Mouse (Mus musculus): ENCODE measurements around the gene Slco3a1. TPM values are rescaled to one million over a fixed set of nuclear protein-coding genes. Genes with fewer than 3 reads are reported as not detected.

Slco3a1 gene
- polyA plus RNA-seq, 1 experiment from 2014 or later, result 22.6 TPM

DNA sequence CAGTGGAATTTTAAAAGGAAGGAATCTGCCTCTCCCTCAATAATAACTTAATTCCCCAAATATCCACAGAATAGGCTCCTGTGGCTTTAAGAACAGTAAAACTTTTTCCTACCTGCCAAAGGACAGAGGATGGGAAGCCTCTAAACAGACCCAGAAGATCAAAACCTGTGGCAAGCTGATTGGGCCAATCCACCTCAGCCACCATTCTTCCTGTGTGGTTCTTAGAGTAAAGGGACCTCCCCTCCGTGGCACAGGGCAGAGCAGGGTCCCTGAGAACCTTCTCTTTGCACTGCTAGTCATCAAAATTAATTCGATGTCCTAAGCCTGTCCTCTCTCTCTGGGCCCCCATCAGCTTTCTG is 2.6 kb downstream of the Slco3a1 start:
- H3K4me2 ChIP-seq, result peak overlapping the region; percentile 85
- H3K4me1 ChIP-seq (ENCODE audit: control insufficient read depth, insufficient read depth, low read length), result peaks cover 30% of the 10 kb centered on the region
- no peaks in the 10 kb centered on the region for H3K36me3 ChIP-seq (ENCODE audit: control insufficient read depth, insufficient read depth, low read length)
- ATAC-seq (replicated peaks; ENCODE audit: insufficient number of reproducible peaks, low FRiP score, low TSS enrichment), result no peak
- H3K27ac ChIP-seq (ENCODE audit: low read depth, low read length), result no peak overlapping the region
- H3K4me3 ChIP-seq (ENCODE audit: low read depth, low read length), result peak overlapping the region; percentile 77
- H3K9me3 ChIP-seq (replicated peaks; ENCODE audit: control insufficient read depth, low read length), result no peaks in the 10 kb centered on the region
- no peaks in the 10 kb centered on the region for H3K27me3 ChIP-seq (ENCODE audit: control insufficient read depth, insufficient read depth, low read length)
- WGBS (ENCODE audit: insufficient replicate concordance), result 46% methylated on average over 2 of the region's 2 CpGs
- no peak overlapping the region for H3K9ac ChIP-seq (ENCODE audit: low read depth, low read length)

DNA sequence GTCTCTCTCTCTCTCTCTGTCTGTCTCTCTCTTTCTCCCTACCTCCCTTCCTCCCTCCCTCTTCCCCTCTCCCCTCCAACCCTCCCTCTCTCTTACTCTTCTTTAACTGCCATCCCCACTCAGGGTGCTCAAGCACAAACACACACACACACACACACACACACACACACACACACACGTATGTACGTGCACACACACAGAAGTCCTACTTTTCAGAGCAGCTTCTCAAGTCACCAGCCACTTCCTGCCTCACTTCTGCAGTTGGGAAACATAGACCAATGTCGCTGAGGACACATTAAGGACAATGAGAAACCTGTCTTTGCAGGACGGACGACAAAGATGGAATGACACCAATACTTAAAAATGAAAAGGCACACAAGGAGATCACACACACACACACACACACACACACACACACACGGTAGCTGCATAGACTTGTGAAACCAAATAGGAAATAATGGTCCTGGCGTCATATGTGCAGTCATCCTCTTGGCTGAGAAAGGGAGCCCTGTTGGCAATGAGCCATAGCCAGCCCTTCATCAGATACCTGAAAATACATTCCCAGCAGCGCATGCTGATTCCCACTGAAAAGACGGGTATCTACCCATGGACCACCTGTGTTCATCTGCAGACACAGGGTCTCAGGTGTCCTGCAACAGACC is 3.1 kb downstream of the Slco3a1 start:
- Histone ChIP-seq H3K4me1 (ENCODE audit: control insufficient read depth, insufficient read depth, low read length) (peaks cover 30% of the 10 kb centered on the region), H3K27ac (ENCODE audit: low read depth, low read length) (no peak overlapping the region), H3K9ac (ENCODE audit: low read depth, low read length) (no peak overlapping the region), H3K4me2 (peak overlapping the region; percentile 85), H3K4me3 (ENCODE audit: low read depth, low read length) (no peak overlapping the region), H3K27me3 (ENCODE audit: control insufficient read depth, insufficient read depth, low read length) (no peaks in the 10 kb centered on the region), H3K9me3 (replicated peaks; ENCODE audit: control insufficient read depth, low read length) (no peaks in the 10 kb centered on the region), H3K36me3 (ENCODE audit: control insufficient read depth, insufficient read depth, low read length) (no peaks in the 10 kb centered on the region)
- no peak for ATAC-seq (replicated peaks; ENCODE audit: insufficient number of reproducible peaks, low FRiP score, low TSS enrichment)
- WGBS (ENCODE audit: insufficient replicate concordance), result 72% methylated on average over 9 of the region's 9 CpGs

DNA sequence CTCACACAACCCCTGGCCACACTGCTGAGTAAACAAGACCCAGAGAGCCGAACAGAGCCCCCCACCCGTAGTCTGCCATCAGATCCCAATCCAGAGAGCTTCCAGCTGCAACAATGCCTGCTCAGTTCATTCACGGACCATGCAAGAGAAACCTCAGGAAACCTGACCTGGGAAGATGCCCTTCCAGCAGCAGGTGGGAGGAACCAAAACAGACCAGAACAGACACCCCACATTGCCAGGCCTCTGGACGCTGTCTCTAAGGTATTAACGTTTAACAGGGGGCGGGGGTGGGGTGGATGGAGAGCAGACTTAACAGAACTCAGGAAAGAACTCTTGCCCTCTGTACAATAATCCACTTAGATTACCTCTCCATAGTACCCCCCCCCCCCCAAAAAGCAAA is 4.9 kb downstream of the Slco3a1 start:
- 25% methylated on average over 6 of the region's 6 CpGs for WGBS (ENCODE audit: insufficient replicate concordance)
- H3K27me3 ChIP-seq (ENCODE audit: control insufficient read depth, insufficient read depth, low read length), result no peaks in the 10 kb centered on the region

DNA sequence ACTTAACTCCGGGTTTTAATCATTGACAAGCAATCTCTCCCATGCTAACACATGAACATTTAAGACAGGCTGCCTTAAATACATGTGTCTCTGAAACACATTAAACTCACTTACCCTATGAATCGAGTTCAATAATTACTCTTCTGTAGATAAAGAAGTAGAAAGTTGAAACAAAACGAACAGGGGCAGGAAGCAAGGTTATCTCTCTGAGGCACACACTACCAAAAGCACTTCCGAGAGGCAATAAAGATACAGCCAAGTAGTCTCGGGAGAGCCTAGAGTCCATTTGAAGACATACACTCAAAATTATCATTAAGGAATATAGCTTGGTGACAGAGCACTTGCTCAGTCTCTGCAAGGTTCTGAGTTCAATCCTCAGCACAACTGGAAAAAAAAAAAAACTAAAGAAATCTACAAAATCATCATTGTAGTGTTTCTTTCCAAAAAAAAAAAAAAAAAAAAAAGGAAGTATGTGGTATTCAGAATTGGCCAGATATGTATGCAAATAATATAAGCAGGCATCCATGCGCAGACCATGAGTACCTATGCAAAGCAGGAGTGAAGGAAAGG is 5.5 kb downstream of the Slco3a1 start:
- H3K36me3 ChIP-seq (ENCODE audit: control insufficient read depth, insufficient read depth, low read length), result no peaks in the 10 kb centered on the region
- H3K9me3 ChIP-seq (replicated peaks; ENCODE audit: control insufficient read depth, low read length), result no peaks in the 10 kb centered on the region
- no peak overlapping the region for H3K4me3 ChIP-seq (ENCODE audit: low read depth, low read length)
- no peaks in the 10 kb centered on the region for H3K27me3 ChIP-seq (ENCODE audit: control insufficient read depth, insufficient read depth, low read length)
- peaks cover 30% of the 10 kb centered on the region for H3K4me1 ChIP-seq (ENCODE audit: control insufficient read depth, insufficient read depth, low read length)
- no peak for ATAC-seq (replicated peaks; ENCODE audit: insufficient number of reproducible peaks, low FRiP score, low TSS enrichment)
- H3K27ac ChIP-seq (ENCODE audit: low read depth, low read length), result no peak overlapping the region
- no peak overlapping the region for H3K9ac ChIP-seq (ENCODE audit: low read depth, low read length)
- 35% methylated on average over 6 of the region's 6 CpGs for WGBS (ENCODE audit: insufficient replicate concordance)
- H3K4me2 ChIP-seq, result no peak overlapping the region

More for the DNA sequence above, 4.9 kb downstream of the Slco3a1 start:
- ATAC-seq (replicated peaks; ENCODE audit: insufficient number of reproducible peaks, low FRiP score, low TSS enrichment), result no peak
- H3K9me3 ChIP-seq (replicated peaks; ENCODE audit: control insufficient read depth, low read length), result no peaks in the 10 kb centered on the region
- H3K4me2 ChIP-seq, result no peak overlapping the region
- H3K27ac ChIP-seq (ENCODE audit: low read depth, low read length), result no peak overlapping the region
- H3K4me3 ChIP-seq (ENCODE audit: low read depth, low read length), result no peak overlapping the region
- H3K4me1 ChIP-seq (ENCODE audit: control insufficient read depth, insufficient read depth, low read length), result peaks cover 30% of the 10 kb centered on the region
- H3K36me3 ChIP-seq (ENCODE audit: control insufficient read depth, insufficient read depth, low read length), result no peaks in the 10 kb centered on the region
- no peak overlapping the region for H3K9ac ChIP-seq (ENCODE audit: low read depth, low read length)

DNA sequence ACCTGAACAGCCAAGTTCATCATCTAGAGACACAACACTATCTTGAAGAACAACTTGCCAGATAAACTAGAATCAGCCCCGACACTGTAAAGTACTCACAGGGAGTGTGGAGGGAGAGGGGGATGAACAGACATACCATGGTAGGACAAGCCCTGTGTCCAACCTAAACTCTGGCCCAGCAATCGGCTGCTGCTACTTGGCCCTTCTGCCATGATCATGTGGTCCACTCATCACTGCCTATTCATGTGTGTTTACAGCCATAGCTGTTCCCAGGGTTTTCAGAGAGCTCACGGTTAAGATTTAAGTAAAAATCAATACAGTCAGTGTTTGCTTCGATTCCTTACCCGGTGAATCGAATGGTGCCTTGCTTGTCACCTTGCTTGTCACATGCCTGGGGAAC is 7.9 kb downstream of the Slco3a1 start:
- 85% methylated on average over 6 of the region's 6 CpGs for WGBS (ENCODE audit: insufficient replicate concordance)
- no peak overlapping the region for H3K27ac ChIP-seq (ENCODE audit: low read depth, low read length)
- no peak overlapping the region for H3K4me3 ChIP-seq (ENCODE audit: low read depth, low read length)
- ATAC-seq (replicated peaks; ENCODE audit: insufficient number of reproducible peaks, low FRiP score, low TSS enrichment), result no peak
- no peaks in the 10 kb centered on the region for H3K36me3 ChIP-seq (ENCODE audit: control insufficient read depth, insufficient read depth, low read length)
- H3K9ac ChIP-seq (ENCODE audit: low read depth, low read length), result no peak overlapping the region
- no peak overlapping the region for H3K4me2 ChIP-seq
- no peaks in the 10 kb centered on the region for H3K9me3 ChIP-seq (replicated peaks; ENCODE audit: control insufficient read depth, low read length)
- no peaks in the 10 kb centered on the region for H3K27me3 ChIP-seq (ENCODE audit: control insufficient read depth, insufficient read depth, low read length)
- H3K4me1 ChIP-seq (ENCODE audit: control insufficient read depth, insufficient read depth, low read length), result peaks cover 21% of the 10 kb centered on the region

DNA sequence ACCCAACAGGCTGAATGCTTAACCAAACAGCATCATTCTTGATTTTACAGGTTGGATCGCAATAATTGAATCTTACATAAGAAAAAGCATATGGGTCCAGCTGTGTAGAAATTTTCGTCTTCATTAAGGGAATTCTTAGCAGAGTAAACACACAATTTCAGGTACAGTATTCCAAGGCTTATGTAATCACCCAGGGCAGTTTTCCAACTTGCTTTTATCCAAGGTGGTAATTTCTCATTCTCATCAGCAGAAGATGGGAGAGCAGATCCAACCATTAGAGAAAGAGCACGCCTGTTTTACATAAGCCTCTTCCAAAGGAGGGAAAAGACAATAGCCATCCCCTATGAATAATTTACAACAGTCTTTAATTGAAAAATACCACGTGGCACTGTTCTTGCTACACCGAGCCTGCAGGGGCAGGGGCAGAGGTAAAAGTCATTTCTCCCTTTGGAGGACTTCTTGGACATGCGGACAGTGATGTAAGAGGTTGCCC is 9.0 kb downstream of the Slco3a1 start:
- H3K4me2 ChIP-seq, result no peak overlapping the region
- no peak overlapping the region for H3K27ac ChIP-seq (ENCODE audit: low read depth, low read length)
- H3K9ac ChIP-seq (ENCODE audit: low read depth, low read length), result no peak overlapping the region
- no peak for ATAC-seq (replicated peaks; ENCODE audit: insufficient number of reproducible peaks, low FRiP score, low TSS enrichment)
- no peak overlapping the region for H3K4me3 ChIP-seq (ENCODE audit: low read depth, low read length)
- no peaks in the 10 kb centered on the region for H3K9me3 ChIP-seq (replicated peaks; ENCODE audit: control insufficient read depth, low read length)
- H3K36me3 ChIP-seq (ENCODE audit: control insufficient read depth, insufficient read depth, low read length), result no peaks in the 10 kb centered on the region
- WGBS (ENCODE audit: insufficient replicate concordance), result 87% methylated on average over 6 of the region's 6 CpGs
- H3K27me3 ChIP-seq (ENCODE audit: control insufficient read depth, insufficient read depth, low read length), result no peaks in the 10 kb centered on the region
- H3K4me1 ChIP-seq (ENCODE audit: control insufficient read depth, insufficient read depth, low read length), result peaks cover 15% of the 10 kb centered on the region

DNA sequence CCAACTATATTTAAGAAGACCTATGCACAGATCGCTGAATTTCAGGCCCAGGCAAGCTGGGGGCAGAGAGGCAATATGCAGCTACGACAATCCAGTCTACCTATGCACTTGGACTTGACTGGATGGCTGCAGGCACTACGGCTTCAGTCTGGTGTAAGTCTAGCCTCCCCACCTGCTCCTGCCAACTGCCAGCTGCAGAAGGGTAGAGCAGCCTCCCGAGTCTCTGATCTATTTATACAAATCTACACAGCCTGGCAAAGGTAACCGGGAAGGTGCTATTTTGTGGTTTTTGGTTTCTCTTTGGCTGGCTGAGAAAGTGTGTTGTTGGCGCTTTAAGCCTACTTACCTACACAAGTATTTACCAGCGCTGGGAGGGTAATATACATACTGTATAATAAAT is 10.3 kb downstream of the Slco3a1 start:
- Histone ChIP-seq H3K36me3 (ENCODE audit: control insufficient read depth, insufficient read depth, low read length) (no peaks in the 10 kb centered on the region), H3K9ac (ENCODE audit: low read depth, low read length) (no peak overlapping the region), H3K4me3 (ENCODE audit: low read depth, low read length) (no peak overlapping the region), H3K4me2 (no peak overlapping the region), H3K27me3 (ENCODE audit: control insufficient read depth, insufficient read depth, low read length) (no peaks in the 10 kb centered on the region), H3K4me1 (ENCODE audit: control insufficient read depth, insufficient read depth, low read length) (peaks cover 7% of the 10 kb centered on the region; the same call in 1 of the 2 replicates), H3K9me3 (replicated peaks; ENCODE audit: control insufficient read depth, low read length) (no peaks in the 10 kb centered on the region), H3K27ac (ENCODE audit: low read depth, low read length) (no peak overlapping the region)
- no peak for ATAC-seq (replicated peaks; ENCODE audit: insufficient number of reproducible peaks, low FRiP score, low TSS enrichment)
- 81% methylated on average over 7 of the region's 7 CpGs for WGBS (ENCODE audit: insufficient replicate concordance)

DNA sequence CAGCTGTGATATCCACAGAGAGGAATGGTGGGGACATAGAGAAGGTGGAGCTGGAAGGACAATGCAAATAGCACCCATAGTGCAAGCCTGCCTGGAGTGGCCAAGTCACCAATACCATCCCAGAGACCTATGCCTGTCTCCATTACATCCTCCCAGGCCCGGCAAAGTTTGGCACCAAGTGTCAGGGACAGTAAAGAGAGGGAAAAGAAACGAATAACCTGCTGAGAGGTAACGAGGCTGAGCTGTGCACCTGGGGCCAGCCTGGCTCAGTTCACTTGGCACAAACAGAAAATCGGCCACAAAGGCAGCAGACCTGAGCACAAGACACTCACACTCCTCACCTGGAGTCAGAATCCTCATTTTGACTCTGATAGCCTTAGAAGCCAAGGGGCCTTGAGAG is 12.6 kb downstream of the Slco3a1 start:
- Histone ChIP-seq H3K4me3 (ENCODE audit: low read depth, low read length) (no peak overlapping the region), H3K27ac (ENCODE audit: low read depth, low read length) (no peak overlapping the region), H3K36me3 (ENCODE audit: control insufficient read depth, insufficient read depth, low read length) (no peaks in the 10 kb centered on the region), H3K9ac (ENCODE audit: low read depth, low read length) (no peak overlapping the region), H3K4me2 (no peak overlapping the region), H3K27me3 (ENCODE audit: control insufficient read depth, insufficient read depth, low read length) (no peaks in the 10 kb centered on the region), H3K9me3 (replicated peaks; ENCODE audit: control insufficient read depth, low read length) (no peaks in the 10 kb centered on the region), H3K4me1 (ENCODE audit: control insufficient read depth, insufficient read depth, low read length) (no peaks in the 10 kb centered on the region)
- ATAC-seq (replicated peaks; ENCODE audit: insufficient number of reproducible peaks, low FRiP score, low TSS enrichment), result no peak
- WGBS (ENCODE audit: insufficient replicate concordance), result 67% methylated on average over 4 of the region's 4 CpGs

Measured in heart, embryonic 11.5 days (tissue).